9 mouse cellular contexts compared by ENCODE assay signal in genomic region chr3:102249401-102249991, GRCm38 (mm10). TPM values are rescaled to one million over a fixed set of nuclear protein-coding genes. Genes with fewer than 3 reads are reported as not detected.
A peak's percentile ranks its signal among the peaks of the same experiment; 100 is the strongest.
DNase-seq lines count a peak whose midpoint lies in the region; ATAC-seq lines count a peak whose summit lies in the region.
"Had no signal": no experiment of that assay in that cellular context is flagged by ENCODE, and none has a peak within 500 bp of the region (broad histone marks: within the 10 kb centered on the region; RNA-seq: fewer than 3 reads in every experiment).

No protein-coding gene starts in this region.

- H3K27ac ChIP-seq in embryonic facial prominence, embryonic 11.5 days (replicated peaks; ENCODE audit: low read depth, low read length), result no peak overlapping the region
- H3K27ac ChIP-seq: lung, embryonic 15.5 days had no signal

- no peaks in the 10 kb centered on the region for H3K36me3 ChIP-seq in embryonic facial prominence, embryonic 11.5 days (replicated peaks; ENCODE audit: control insufficient read depth, insufficient read depth, low read depth, low read length)
- H3K36me3 ChIP-seq: lung, embryonic 15.5 days had no signal

- peak; percentile 14 for DNase-seq in 416B (ENCODE audit: low read depth)
- DNase-seq in ZHBTc4 (ENCODE audit: low read depth, low spot score), result peak; percentile 58
- DNase-seq in embryonic facial prominence, embryonic 11.5 days (ENCODE audit: low spot score), result peak; percentile 78
- DNase-seq in heart, postnatal 4 days, result peak; percentile 75
- peak; percentile 63 to 81 for DNase-seq in layer of hippocampus, postnatal 14 days (ENCODE audit: low spot score in 2 of 2)
- peak; percentile 66 for DNase-seq in right cerebral cortex, postnatal 4 days
- no peak for DNase-seq in thymus, postnatal 10 days (ENCODE audit: low spot score in 2 of 2)

- no peak overlapping the region for H3K4me3 ChIP-seq in embryonic facial prominence, embryonic 11.5 days (ENCODE audit: low read depth, low read length)
- H3K4me3 ChIP-seq: lung, embryonic 15.5 days had no signal

- no peak overlapping the region for H3K4me2 ChIP-seq in embryonic facial prominence, embryonic 11.5 days (ENCODE audit: low read depth, low read length)
- H3K4me2 ChIP-seq: lung, embryonic 15.5 days had no signal

- H3K9me3 ChIP-seq in embryonic facial prominence, embryonic 11.5 days (replicated peaks; ENCODE audit: control insufficient read depth, low read length), result no peaks in the 10 kb centered on the region
- H3K9me3 ChIP-seq: lung, embryonic 15.5 days had no signal

- H3K27me3 ChIP-seq in embryonic facial prominence, embryonic 11.5 days (ENCODE audit: control insufficient read depth, insufficient read depth, low read length), result no peaks in the 10 kb centered on the region
- H3K27me3 ChIP-seq: lung, embryonic 15.5 days had no signal

- H3K9ac ChIP-seq in embryonic facial prominence, embryonic 11.5 days (replicated peaks; ENCODE audit: low read length), result no peak overlapping the region
- H3K9ac ChIP-seq: lung, embryonic 15.5 days had no signal

- no peak; the same call in 1 of the 2 replicates for ATAC-seq in embryonic facial prominence, embryonic 11.5 days (replicated peaks; ENCODE audit: insufficient number of reproducible peaks, low FRiP score, low TSS enrichment, low read depth)
- ATAC-seq in megakaryocyte-erythroid progenitor cell, adult 5-6 weeks (replicated peaks; ENCODE audit: low FRiP score, low TSS enrichment, poor library complexity, severe bottlenecking), result 0 out of 2 replicates have a peak, but pooled peaks have one; percentile 47

- no peaks in the 10 kb centered on the region for H3K4me1 ChIP-seq in embryonic facial prominence, embryonic 11.5 days (ENCODE audit: control insufficient read depth, insufficient read depth, low read length)
- H3K4me1 ChIP-seq: lung, embryonic 15.5 days had no signal

- 60% methylated on average over 9 of the region's 9 CpGs for WGBS in embryonic facial prominence, embryonic 11.5 days

RNA-seq across cellular contexts. Expression of gene Vangl1, which starts 45.0 kb away (rescaled TPM):
- 11.9 and 12.8 TPM in 2 replicates for polyA plus RNA-seq in embryonic facial prominence, embryonic 11.5 days (2014; fragmentation: Nextera tagmentation; extraction: Ambion mirVana)
- 10 to 100 TPM; 35.7 to 37.3 TPM for total RNA-seq in heart, postnatal 4 days (2021)
- 10 to 100 TPM in 1 of 2 experiments, 1 to 10 TPM in 1; 9.2 to 12.5 TPM for total RNA-seq in layer of hippocampus, postnatal 14 days (2021)
- 3.3 and 3.4 TPM in 2 replicates for total RNA-seq in megakaryocyte-erythroid progenitor cell, adult 5-6 weeks (2014; fragmentation: Nextera tagmentation)
- total RNA-seq in megakaryocyte-erythroid progenitor cell, adult 5-6 weeks (2017), result 1.5 and 6.1 TPM in 2 replicates

Comparison
In these comparisons a context has a peak if more than half of its experiments do, and no peak if none do; other contexts are left out.
1. DNase-seq: peak in 416B (single experiment), ZHBTc4 (single experiment), embryonic facial prominence, embryonic 11.5 days (single experiment), heart, postnatal 4 days (single experiment), layer of hippocampus, postnatal 14 days (2 of 2) and right cerebral cortex, postnatal 4 days (single experiment); none in thymus, postnatal 10 days (0 of 2).